Mouse (Mus musculus): Measurements from ENCODE around the gene Nrap.
"Not testable (repeated sequence)": the region's sequence is repeated elsewhere in the genome, so short reads cannot be mapped to it uniquely, and the experiment has no call there.

Nrap gene

GRCm38 (mm10) chr19:56389879-56390278, at the start of gene Nrap:
TSS of gene Nrap (minus strand) at chr19:56390037.
- no peak for DNase-seq (ENCODE audit: low read depth)

- DNase-seq (ENCODE audit: low read depth), result no peak
Observed at GRCm38 (mm10) chr19:56439072-56439434, 49.2 kb upstream of the Nrap start.

- DNase-seq (ENCODE audit: low read depth), result no peak
Observed at GRCm38 (mm10) chr19:56438357-56439071, 48.7 kb upstream of the Nrap start.

- no peak for DNase-seq (ENCODE audit: low read depth)
Observed at GRCm38 (mm10) chr19:56436380-56436779, 46.5 kb upstream of the Nrap start.

GRCm38 (mm10) chr19:56433581-56433980, 43.7 kb upstream of the Nrap start:
- DNase-seq (ENCODE audit: low read depth), result no peak

- DNase-seq (ENCODE audit: low read depth), result no peak
Observed at GRCm38 (mm10) chr19:56432706-56433105, 42.9 kb upstream of the Nrap start.

- DNase-seq (ENCODE audit: low read depth), result no peak
Observed at GRCm38 (mm10) chr19:56430369-56430768, 40.5 kb upstream of the Nrap start.

GRCm38 (mm10) chr19:56425492-56425891, 35.7 kb upstream of the Nrap start:
- DNase-seq (ENCODE audit: low read depth), result no peak

- DNase-seq (ENCODE audit: low read depth), result no peak
Observed at GRCm38 (mm10) chr19:56424606-56425395, 35.0 kb upstream of the Nrap start.

GRCm38 (mm10) chr19:56423370-56423769, 33.5 kb upstream of the Nrap start:
- DNase-seq (ENCODE audit: low read depth), result no peak

- DNase-seq (ENCODE audit: low read depth), result peak; percentile 60
Observed at GRCm38 (mm10) chr19:56422476-56423338, 32.9 kb upstream of the Nrap start.

GRCm38 (mm10) chr19:56420345-56420744, 30.5 kb upstream of the Nrap start:
- DNase-seq (ENCODE audit: low read depth), result no peak

GRCm38 (mm10) chr19:56419452-56419851, 29.6 kb upstream of the Nrap start:
- DNase-seq (ENCODE audit: low read depth), result no peak

- no peak for DNase-seq (ENCODE audit: low read depth)
Observed at GRCm38 (mm10) chr19:56418404-56418803, 28.6 kb upstream of the Nrap start.

- DNase-seq (ENCODE audit: low read depth), result not testable (repeated sequence)
Observed at GRCm38 (mm10) chr19:56409884-56410283, 20.0 kb upstream of the Nrap start.

GRCm38 (mm10) chr19:56406581-56406980, 16.7 kb upstream of the Nrap start:
- DNase-seq (ENCODE audit: low read depth), result no peak

- no peak for DNase-seq (ENCODE audit: low read depth)
Observed at GRCm38 (mm10) chr19:56405824-56406223, 16.0 kb upstream of the Nrap start.

- no peak for DNase-seq (ENCODE audit: low read depth)
Observed at GRCm38 (mm10) chr19:56401864-56402263, 12.0 kb upstream of the Nrap start.

- peak; percentile 83 for DNase-seq (ENCODE audit: low read depth)
Observed at GRCm38 (mm10) chr19:56400200-56400599, 10.4 kb upstream of the Nrap start.

- no peak for DNase-seq (ENCODE audit: low read depth)
Observed at GRCm38 (mm10) chr19:56398528-56398795, 8.6 kb upstream of the Nrap start.

GRCm38 (mm10) chr19:56397663-56398527, 8.1 kb upstream of the Nrap start:
- peak; percentile 31 for DNase-seq (ENCODE audit: low read depth)

Measured in naive thymus-derived CD4-positive, alpha-beta T cell, adult 2 months (primary cell).